Mouse (Mus musculus) hindbrain, embryonic 14.5 days (tissue): Measurements from ENCODE around the gene Hmox1. TPM values are rescaled to one million over a fixed set of nuclear protein-coding genes. Genes with fewer than 3 reads are reported as not detected.

ENCODE experiments used
- ATAC-seq: fragments of 200-750 bp; cut with Nextera tagmentation; 2 replicates; pipeline ENCODE4 v1.8.0; 2017; ENCODE audit warnings: moderate number of reproducible peaks, mild to moderate bottlenecking, moderate TSS enrichment, moderate library complexity; ENCODE audit not compliant: low FRiP score
- DNase-seq: peaks from one replicate; pipeline ENCODE4 v3.0.0-alpha.2; 2015; ENCODE audit warnings: low spot score
- H3K27ac ChIP-seq: fragments of 300-500 bp; sonication (generic); 2 replicates; pipeline ENCODE4 v1.5.1; 2014; ENCODE audit warnings: mild to moderate bottlenecking, moderate library complexity
- H3K27me3 ChIP-seq: fragments of 300-500 bp; sonication (generic); 2 replicates; pipeline ENCODE4 v1.6.1; 2014; ENCODE audit warnings: mild to moderate bottlenecking, low read length, mixed read lengths; ENCODE audit not compliant: control insufficient read depth, insufficient read depth
- H3K36me3 ChIP-seq: fragments of 300-500 bp; sonication (generic); replicated peaks from 2 replicates; pipeline ENCODE4 v1.6.1; 2014; ENCODE audit not compliant: control insufficient read depth, insufficient read depth
- H3K4me1 ChIP-seq: fragments of 300-500 bp; sonication (generic); replicated peaks from 2 replicates; pipeline ENCODE4 v1.6.1; 2014; ENCODE audit warnings: antibody characterized with exemption, low read length, mixed read lengths; ENCODE audit not compliant: control insufficient read depth, insufficient read depth
- H3K4me2 ChIP-seq: fragments of 300-500 bp; sonication (generic); replicated peaks from 2 replicates; pipeline ENCODE4 v1.6.1; 2014; ENCODE audit warnings: mild to moderate bottlenecking, moderate library complexity
- H3K4me3 ChIP-seq: fragments of 300-500 bp; sonication (generic); replicated peaks from 2 replicates; pipeline ENCODE4 v1.5.1; 2014; ENCODE audit warnings: mild to moderate bottlenecking, low read length
- H3K9ac ChIP-seq: fragments of 300-500 bp; sonication (generic); 2 replicates; pipeline ENCODE4 v1.6.1; 2014
- H3K9me3 ChIP-seq: fragments of 300-500 bp; sonication (generic); 2 replicates; pipeline ENCODE4 v1.6.1; 2016; ENCODE audit warnings: low read length; ENCODE audit not compliant: control insufficient read depth
- WGBS: fragments of 180-500 bp; shearing (Covaris S2); extraction: QIAGEN DNeasy Blood & Tissue Kit; methylation state at CpG from one replicate; pipeline ENCODE4 v1.1.7; 2014; 5-methylcytosine and 5-hydroxymethylcytosine counted together
- polyA plus RNA-seq: library from polyadenylated mRNA; unstranded; fragments of >200 nt; fragmentation: Nextera tagmentation; extraction: Ambion mirVana; gene quantifications from 2 replicates; pipeline ENCODE4 v1.2.1, GENCODE M21; 2014

Hmox1 gene
- polyA plus RNA-seq, 1 experiment from 2014 or later = 10.5 TPM

DNA sequence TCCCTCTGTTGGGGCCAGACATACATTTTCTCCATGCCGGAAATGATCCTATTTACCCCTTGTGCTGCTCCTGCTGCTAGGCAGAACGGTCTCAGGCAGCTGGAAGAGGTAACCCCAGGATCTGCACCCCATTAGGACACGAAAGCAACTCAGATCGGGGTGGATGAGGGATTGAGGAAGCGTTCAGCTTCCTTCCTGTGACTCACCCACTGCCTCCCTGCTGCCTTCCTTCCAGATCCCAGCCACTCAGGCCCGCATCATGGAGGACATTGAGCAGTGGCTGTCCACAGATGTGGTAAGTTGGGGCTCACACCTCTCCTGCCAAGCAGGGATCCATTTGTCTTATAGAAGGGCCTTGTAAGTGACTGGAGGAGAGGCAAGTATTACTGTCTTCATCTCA is 26.1 kb upstream of the Hmox1 start:
- no peaks in the 10 kb centered on the region for H3K9me3 ChIP-seq
- 0 out of 2 replicates have a peak, but pooled peaks cover 11% of the 10 kb centered on the region for H3K36me3 ChIP-seq
- ATAC-seq (no peak), DNase-seq (no peak)
- no peak overlapping the region for H3K27ac ChIP-seq
- 85% methylated on average over 6 of the region's 6 CpGs for WGBS
- H3K4me3 ChIP-seq = no peak overlapping the region
- no peak overlapping the region for H3K4me2 ChIP-seq
- no peaks in the 10 kb centered on the region for H3K4me1 ChIP-seq
- H3K27me3 ChIP-seq = no peaks in the 10 kb centered on the region
- no peak overlapping the region for H3K9ac ChIP-seq

- WGBS = 87% methylated on average over 1 of the region's 1 CpGs
- no peak overlapping the region for H3K4me2 ChIP-seq
- no peak overlapping the region for H3K4me3 ChIP-seq
- H3K9me3 ChIP-seq = no peaks in the 10 kb centered on the region
- H3K4me1 ChIP-seq = no peaks in the 10 kb centered on the region
- no peak overlapping the region for H3K27ac ChIP-seq
- H3K36me3 ChIP-seq = 0 out of 2 replicates have a peak, but pooled peaks cover 6% of the 10 kb centered on the region
- no peak overlapping the region for H3K9ac ChIP-seq
- H3K27me3 ChIP-seq = no peaks in the 10 kb centered on the region
- DNase-seq (no peak), ATAC-seq (peak; percentile 10; the same call in 1 of the 2 replicates)
Observed at GRCm38 (mm10) chr8:75070297-75070696, 23.1 kb upstream of the Hmox1 start.

DNA sequence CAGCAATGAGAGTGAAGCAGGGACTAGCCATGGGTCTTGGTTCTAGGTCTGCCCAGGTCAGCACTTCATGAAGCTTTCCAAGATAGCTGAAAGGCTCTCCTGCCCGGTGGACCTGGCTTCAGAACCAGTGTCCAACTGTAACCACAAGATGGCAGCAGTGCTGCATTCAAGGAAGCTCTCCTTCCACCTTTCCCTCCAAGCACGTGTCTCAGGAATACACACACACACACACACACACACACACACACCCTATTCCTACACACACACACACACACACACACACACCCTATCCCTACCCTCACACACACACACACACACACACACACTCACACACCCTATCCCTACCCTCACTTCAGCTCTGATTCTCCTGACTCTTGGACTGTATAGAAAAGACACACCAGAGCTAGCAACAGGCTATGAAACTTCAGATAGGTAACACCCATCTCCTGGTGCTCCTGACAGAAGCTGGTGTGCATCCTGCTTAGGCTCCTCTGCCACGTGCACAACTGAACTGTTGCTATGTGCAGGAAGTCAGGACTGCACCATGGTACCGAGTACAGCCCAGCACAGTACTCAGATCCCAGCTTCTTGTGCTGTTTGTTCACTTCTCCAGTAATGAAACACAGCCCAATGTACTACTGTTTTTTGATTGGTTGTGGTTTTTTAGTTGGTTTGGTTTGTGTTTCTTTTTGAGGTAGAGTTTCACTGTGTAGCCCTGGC is 21.6 kb upstream of the Hmox1 start:
- no peak overlapping the region for H3K4me3 ChIP-seq
- H3K4me1 ChIP-seq = no peaks in the 10 kb centered on the region
- no peaks in the 10 kb centered on the region for H3K36me3 ChIP-seq
- no peaks in the 10 kb centered on the region for H3K9me3 ChIP-seq
- no peaks in the 10 kb centered on the region for H3K27me3 ChIP-seq
- H3K9ac ChIP-seq = no peak overlapping the region
- peak; percentile 86 for ATAC-seq
- no peak overlapping the region for H3K4me2 ChIP-seq
- H3K27ac ChIP-seq = no peak overlapping the region
- 30% methylated on average over 4 of the region's 4 CpGs for WGBS
- peak; percentile 92 for DNase-seq

DNA sequence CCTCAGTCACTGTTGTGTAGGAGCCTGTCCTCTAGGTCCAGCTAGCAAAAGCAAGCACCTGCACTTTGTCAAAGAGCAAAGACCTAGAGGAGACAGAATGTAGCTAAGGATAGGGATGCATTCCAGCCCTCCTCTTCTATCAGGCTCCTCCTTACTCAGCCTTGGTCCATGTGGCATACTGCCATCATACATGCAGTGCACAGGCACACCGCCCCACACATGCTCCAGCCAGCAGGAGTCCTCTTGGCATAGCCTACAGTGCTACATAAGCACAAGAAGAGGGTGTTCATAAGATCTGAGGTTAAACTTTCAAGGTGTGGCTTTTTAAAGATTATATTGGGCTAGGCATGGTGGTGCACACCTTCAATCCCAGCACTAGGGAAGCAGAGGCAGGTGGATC is 18.5 kb upstream of the Hmox1 start:
- H3K9ac ChIP-seq = no peak overlapping the region
- no peaks in the 10 kb centered on the region for H3K4me1 ChIP-seq
- H3K4me2 ChIP-seq = no peak overlapping the region
- H3K9me3 ChIP-seq = no peaks in the 10 kb centered on the region
- no peak overlapping the region for H3K4me3 ChIP-seq
- ATAC-seq (no peak), DNase-seq (no peak)
- 83% methylated on average over 1 of the region's 1 CpGs for WGBS
- H3K27ac ChIP-seq = no peak overlapping the region
- no peaks in the 10 kb centered on the region for H3K36me3 ChIP-seq
- no peaks in the 10 kb centered on the region for H3K27me3 ChIP-seq

DNA sequence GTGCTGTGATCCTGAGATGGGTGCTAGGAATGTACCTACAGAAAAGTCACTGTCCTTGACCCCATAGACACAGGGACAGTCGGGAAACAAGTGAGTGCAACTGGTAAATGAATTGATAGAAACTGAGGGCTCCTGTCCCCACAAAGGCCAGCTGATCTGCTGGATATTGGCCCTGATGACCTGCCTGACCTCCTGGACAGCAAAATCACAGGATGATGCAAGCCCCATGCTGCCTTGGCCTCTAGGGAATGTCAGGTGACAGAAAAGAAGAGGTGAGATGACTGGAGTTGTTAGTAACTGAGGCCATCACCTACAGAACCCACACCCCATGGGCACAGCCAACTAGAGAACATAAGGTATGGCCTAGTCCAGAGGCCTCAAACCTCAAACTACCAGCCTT is 15.2 kb upstream of the Hmox1 start:
- no peak for ATAC-seq
- WGBS = 70% methylated on average over 1 of the region's 1 CpGs
- H3K4me1 ChIP-seq = no peaks in the 10 kb centered on the region

GRCm38 (mm10) chr8:75078851-75079250 is 14.6 kb upstream of the Hmox1 start:
- no peaks in the 10 kb centered on the region for H3K36me3 ChIP-seq
- DNase-seq (no peak), ATAC-seq (no peak)
- no peak overlapping the region for H3K9ac ChIP-seq
- no peak overlapping the region for H3K27ac ChIP-seq
- no peak overlapping the region for H3K4me3 ChIP-seq
- 94% methylated on average over 9 of the region's 9 CpGs for WGBS
- H3K27me3 ChIP-seq = no peaks in the 10 kb centered on the region
- H3K4me1 ChIP-seq = no peaks in the 10 kb centered on the region
- H3K9me3 ChIP-seq = no peaks in the 10 kb centered on the region
- H3K4me2 ChIP-seq = no peak overlapping the region

More for the DNA sequence above, 15.2 kb upstream of the Hmox1 start:
- no peak for DNase-seq
- Histone ChIP-seq H3K9me3 (no peaks in the 10 kb centered on the region), H3K27ac (no peak overlapping the region), H3K27me3 (no peaks in the 10 kb centered on the region), H3K4me3 (no peak overlapping the region), H3K36me3 (no peaks in the 10 kb centered on the region), H3K4me2 (no peak overlapping the region), H3K9ac (no peak overlapping the region)

DNA sequence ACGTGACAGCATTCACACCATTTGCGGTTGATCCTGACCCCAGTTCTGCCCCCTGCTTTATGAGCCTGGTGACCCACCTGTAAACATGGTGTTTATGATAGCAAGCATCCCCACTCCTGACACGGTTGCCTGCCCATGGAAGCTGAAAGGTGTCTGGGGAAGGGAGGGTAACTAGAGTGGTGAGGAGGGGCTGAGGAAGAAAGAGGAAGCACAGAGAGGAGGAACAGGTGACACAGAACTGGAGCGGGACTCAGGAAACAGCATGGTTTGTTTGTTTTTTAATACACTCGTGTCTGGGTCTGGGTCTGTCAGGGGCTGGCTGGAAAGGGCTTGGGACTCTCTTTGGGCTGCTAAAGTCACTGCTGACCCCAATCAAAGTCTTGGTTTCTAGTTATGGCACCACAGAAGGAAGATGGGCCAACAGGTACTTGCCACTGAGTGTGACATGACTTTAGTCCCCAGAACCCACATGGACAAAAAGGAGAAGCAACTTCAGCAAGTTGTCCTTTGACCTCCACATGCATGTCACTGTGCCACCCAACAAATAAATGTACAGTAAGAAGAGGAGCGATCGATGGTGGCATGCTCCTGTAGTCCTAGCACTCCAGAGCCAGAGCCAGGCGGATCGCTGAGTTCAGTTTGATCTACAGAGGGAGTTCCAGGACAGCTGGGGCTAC is 11.9 kb upstream of the Hmox1 start:
- no peak for ATAC-seq
- Histone ChIP-seq H3K27me3 (no peaks in the 10 kb centered on the region), H3K9ac (no peak overlapping the region), H3K27ac (no peak overlapping the region), H3K4me3 (no peak overlapping the region), H3K36me3 (no peaks in the 10 kb centered on the region), H3K9me3 (no peaks in the 10 kb centered on the region), H3K4me2 (no peak overlapping the region), H3K4me1 (no peaks in the 10 kb centered on the region)
- DNase-seq = no peak
- WGBS = 80% methylated on average over 9 of the region's 9 CpGs

GRCm38 (mm10) chr8:75082181-75082805 is 11.1 kb upstream of the Hmox1 start:
- WGBS = 84% methylated on average over 6 of the region's 6 CpGs
- Histone ChIP-seq H3K9me3 (no peaks in the 10 kb centered on the region), H3K27me3 (no peaks in the 10 kb centered on the region), H3K27ac (no peak overlapping the region), H3K4me1 (no peaks in the 10 kb centered on the region), H3K4me2 (no peak overlapping the region), H3K36me3 (no peaks in the 10 kb centered on the region), H3K9ac (no peak overlapping the region), H3K4me3 (no peak overlapping the region)
- no peak for ATAC-seq
- DNase-seq = no peak

DNA sequence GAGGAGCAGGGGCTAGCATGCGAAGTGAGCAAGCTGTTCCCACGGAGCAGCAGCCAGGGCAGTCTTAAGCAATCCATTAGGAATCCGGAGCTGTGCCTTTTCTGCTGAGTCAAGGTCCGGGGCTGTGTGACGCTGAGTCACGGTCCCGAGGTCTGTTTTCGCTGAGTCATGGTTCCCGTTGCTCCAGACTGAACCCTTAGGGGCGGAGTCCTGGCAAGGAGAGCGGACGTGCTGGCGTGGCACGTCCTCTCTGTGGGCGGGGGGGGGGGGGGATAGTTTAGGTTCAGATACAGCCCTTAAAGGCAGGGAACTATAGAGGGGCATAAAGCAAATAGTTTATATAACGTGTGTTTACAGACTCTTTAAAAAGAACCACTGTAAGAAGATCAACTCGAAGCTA is 9.6 kb upstream of the Hmox1 start:
- Histone ChIP-seq H3K27ac (no peak overlapping the region), H3K9ac (no peak overlapping the region), H3K4me3 (peak overlapping the region; percentile 15; the same call in 1 of the 2 replicates), H3K4me1 (no peaks in the 10 kb centered on the region), H3K9me3 (no peaks in the 10 kb centered on the region), H3K27me3 (no peaks in the 10 kb centered on the region), H3K4me2 (peak overlapping the region; percentile 49), H3K36me3 (no peaks in the 10 kb centered on the region)
- ATAC-seq (peak; percentile 91), DNase-seq (peak; percentile 83)
- WGBS = 8% methylated on average over 16 of the region's 17 CpGs
